Mouse (Mus musculus) CD8-positive naive resting alpha-beta T cell, adult 2 months (primary cell): Measurements from ENCODE around the gene Malrd1.
"Not testable (repeated sequence)": the region's sequence is repeated elsewhere in the genome, so short reads cannot be mapped to it uniquely, and the experiment has no call there.

ENCODE experiments used
- DNase-seq, 2 experiments: peaks; one replicate each; pipeline ENCODE4 v3.0.0; 2022; ENCODE audit warnings: low read depth in 2 of 2, low spot score in 2 of 2

Gene Malrd1

DNA sequence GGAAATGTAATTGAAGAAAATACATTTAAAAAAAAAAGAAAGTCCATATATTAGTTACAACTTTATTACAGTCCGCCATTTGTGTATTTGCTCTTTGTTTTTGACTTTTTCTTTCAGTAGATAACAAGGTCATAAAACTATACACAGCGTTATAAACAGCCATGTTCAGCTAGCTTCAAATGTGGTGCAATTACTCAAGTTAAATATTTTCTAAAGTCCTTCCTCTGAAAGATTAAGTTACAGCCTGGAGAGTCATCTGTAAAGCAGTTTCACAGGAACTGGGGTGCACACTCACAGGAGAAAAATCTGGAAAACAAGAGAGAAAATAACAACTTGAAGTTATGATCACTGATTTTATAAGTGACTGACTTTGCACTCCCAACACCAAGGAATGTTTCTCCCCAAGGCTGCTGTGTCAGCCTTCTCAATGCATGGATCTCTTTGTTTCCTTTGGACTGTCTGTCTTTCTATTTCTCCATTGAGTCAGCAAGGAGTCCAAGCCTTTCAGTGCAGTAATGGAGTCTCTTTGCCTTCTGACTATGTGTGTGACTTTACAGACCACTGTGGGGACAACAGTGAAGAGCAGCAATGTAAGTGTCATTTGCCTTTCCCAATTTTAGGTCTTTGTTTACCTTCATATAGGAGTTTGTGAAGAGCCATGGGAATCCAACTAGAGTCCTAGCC, at the start of gene Malrd1:
Malrd1 (plus strand) TSS at position 239 of the 684 bp plus-strand sequence.
- no peak for DNase-seq

DNA sequence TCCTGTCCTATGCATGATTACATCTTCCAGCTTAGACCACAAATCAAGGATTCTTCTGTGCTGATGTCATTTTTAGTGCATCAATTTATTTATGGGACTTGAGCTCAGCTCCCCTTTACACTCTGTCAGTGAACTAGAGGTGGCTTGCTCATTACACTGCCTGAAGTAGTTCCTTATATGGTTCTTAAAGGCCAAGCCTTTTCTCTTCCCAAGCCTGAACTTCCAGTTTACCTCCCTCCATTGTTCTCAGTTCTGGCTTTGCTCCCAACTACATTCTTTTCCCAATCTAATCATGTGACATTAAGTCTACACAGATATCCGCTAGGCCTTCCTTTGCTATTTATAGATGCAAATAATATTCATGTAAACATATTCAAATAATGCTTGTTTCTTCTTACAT, 12.4 kb downstream of the Malrd1 start:
- no peak for DNase-seq

DNA sequence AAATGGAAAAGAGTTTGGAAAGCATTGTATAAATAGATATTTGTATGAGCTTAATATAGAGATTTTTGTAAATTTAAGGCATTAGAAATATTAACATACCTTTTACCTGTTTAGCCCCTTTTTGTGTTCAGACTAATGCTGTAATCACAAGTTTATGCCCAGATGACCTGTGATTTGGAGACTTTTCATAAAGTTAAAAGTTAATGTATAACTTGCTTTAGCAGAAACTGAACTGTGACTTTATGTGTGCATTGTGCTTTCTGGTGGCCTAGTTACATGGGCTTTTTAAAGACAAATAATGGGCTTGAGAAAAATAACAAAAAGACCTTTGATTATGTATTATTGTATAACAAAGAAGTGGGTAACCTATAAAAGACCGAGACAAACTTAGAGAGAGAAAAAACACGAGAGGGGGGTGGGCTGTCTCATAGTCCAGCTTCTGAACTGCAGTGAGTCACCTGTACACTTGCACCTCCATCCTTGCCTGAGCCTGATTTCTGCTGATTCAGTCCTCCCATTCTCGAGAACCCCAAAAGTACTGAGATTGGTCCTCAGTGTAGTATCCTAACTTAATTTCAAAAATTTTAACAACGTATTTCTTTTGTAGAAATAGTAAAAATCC, 87.2 kb downstream of the Malrd1 start:
- DNase-seq: no peak

DNA sequence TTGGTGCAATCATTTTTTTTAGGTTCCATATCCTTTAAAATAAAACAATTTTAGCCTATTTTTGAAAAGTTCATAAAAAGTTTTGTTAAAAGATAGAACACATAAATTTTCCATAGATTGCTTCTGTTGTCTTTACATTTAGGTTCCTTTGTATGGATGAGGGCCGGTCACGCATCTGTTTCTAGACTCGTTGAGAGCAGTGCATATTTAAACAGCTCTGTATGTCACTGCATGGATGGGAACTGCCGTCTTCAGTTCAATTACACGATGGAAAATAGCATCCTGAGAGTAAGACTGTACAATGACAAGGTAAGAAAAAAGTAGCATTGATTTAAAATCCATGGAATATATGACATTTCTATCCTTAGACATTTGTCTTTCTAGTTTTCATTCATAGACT, 87.7 kb downstream of the Malrd1 start:
- DNase-seq: no peak

DNA sequence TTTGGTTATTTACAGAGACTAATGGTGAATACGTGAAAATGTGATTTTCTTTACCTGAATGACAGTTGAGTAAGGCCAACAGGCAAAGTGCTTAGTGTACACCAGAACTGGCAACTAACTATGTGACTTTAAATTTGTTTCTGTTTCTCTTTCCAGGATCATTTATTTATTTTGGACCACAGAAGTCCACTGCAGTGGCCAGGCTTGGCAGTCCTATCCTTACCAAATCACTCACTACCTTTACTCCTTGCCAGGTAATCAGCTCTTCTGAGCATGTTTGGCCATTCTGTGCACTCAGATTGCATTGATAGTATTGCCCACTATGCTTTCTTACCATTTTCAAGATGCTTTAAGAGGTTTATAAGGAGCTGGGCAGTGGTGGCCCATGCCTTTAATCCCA, 109.5 kb downstream of the Malrd1 start:
- DNase-seq: no peak

DNA sequence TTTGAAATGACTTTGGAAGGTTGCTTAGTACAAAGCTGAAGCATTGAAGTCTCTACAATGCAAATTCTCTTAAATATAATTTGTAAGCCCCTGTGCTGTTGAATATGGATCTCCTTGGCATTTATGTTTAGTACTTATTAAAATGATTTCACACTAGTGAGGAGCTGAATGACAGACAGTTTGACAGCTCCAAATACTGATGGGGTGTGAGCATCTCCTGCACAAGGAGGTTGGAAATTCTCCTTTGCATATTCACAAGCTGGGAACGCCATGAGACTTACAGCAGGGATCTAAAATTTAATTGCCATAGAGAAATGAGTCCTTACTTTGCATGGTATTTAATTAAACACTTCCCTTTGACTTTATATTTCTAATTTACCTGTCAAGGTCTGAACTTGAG, 117.6 kb downstream of the Malrd1 start:
- DNase-seq: no peak

DNA sequence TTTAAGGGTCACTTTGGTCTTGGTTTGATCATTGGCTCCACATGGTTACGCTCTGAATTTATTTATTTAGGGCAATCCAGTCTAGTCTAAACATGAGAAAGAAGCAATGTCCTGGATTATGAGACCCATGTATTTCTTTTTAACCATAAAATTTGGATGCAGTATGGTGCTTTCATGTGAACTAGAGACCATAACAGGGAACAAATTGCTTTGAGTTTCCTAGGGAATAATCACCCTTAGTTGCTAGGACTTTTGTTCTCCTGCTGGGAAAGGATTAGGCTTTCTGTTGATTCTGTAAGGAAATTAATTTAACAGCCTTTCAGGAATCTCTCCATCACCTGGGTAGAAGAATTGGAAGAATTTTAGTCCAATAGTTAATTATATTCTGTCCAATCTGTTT, 130.1 kb downstream of the Malrd1 start:
- no peak for DNase-seq

DNA sequence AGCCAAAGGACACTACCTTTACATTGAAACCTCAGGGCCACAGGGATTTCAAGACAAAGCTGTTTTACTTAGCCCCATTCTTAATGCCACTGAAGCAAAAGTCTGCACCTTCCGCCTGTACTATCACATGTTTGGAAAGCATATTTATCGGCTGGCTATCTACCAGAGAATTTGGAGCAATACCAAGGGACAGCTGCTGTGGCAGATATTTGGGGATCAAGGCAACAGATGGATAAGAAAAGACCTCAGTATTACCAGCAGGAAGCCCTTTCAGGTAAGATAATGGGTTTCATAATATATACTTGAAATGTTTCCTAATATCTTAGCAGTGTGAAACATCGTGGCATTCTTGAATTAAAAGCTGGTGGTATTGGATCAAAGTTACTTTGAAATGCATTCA, 176.7 kb downstream of the Malrd1 start:
- DNase-seq: no peak

DNA sequence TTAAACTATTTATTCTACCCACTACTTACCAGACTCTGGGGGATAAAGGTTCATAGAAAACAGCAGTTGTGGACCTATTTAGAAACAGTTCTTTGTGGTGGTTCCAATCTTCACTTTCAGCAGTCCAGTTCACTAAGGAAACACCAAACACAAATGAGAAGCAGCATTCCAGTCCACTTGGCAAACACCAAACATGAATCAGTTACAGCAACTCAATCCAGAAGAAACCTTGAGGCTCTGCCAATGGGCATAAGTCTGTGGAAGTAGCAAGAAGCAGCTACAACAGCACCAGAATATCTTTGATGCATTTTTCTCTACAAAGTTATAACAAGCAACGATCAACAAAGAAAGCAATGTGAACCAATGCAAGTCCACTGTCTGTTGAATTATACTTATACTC, 214.7 kb downstream of the Malrd1 start:
- DNase-seq: no peak

DNA sequence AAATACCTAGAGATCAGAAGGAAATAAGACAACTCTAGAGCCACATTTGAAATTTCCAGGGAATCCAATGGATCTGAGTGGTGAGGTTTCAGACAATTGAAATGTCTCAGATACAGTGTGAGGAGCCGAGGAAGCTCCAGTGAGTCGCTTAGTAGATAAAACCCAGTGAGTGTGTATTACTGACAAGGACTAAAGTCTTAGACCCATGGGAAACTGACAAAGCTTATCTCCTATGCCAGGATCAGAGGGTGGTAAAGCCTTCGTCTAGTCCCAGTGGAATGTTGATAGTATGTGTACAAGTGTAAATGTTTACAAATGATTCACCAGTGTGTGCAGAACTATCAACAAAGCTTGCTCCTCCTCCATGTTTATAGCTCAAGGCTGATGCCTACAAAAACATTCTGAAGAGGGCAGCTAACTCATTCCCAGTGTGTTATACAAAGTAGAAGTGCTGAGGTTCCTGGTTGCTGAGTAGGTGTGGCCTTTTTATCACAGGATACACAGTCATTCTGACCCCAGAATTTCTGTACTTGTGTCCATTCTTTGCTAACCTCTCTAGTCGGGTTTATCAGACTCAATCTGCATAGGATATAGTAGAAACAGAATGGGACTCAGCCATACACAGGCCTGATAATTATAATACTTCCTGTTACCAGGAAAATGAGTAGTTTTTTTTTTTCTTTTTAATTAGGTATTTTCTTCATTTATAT, 218.9 kb downstream of the Malrd1 start:
- DNase-seq: no peak

DNA sequence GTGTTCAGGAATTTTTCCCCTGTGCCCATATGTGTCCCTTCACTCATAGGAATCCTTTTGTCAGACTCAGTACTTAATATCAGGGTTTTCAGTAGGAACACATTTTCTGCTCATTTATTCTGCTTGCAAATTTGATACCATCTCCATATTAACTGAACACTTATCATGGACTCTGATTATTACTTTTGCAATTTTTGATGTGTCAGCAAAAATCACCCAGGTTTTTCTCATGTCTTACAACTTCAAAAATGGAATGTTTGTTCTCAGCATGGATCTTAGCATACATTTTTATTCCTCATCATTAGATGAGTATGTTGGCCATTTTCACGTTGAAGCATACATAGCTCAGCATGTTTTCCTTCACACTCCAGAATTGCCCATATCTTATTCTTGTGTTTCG, 258.5 kb downstream of the Malrd1 start:
- no peak for DNase-seq

DNA sequence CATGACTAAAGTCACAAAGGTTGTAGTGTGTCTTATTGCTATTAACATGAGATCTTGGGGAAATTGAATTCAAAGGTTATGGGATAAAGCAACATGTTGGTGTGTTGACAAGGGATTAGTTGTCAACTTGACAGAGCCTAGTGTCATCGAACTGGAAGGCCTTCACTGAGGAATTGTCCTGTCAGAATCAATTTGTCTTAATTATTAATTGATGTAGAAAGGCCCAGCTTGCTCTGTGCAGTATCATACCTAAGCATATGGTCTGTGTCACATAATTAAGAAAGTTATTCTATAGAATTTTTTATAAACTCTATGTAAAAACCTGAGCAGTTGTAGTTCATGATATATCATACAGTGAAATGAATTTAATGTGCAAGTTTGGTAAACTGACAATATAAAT, 289.4 kb downstream of the Malrd1 start:
- DNase-seq: no peak

DNA sequence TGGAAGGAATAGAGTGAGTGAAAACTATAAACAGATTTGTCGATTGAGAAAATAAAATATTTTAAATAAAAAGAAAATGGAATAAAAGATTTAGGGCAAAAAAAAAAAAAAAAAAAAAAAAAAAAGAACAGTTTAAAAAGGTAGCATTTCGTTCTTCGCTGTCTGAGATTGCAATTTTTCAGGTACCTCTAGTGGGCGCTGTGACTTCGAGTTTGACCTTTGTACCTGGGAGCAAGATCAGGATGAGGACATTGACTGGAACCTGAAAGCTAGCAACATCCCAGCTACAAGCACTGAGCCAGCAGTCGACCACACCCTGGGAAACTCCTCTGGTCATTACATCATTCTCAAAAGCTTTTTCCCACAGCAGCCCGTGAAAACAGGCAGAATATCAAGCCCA, 343.1 kb downstream of the Malrd1 start:
- no peak for DNase-seq

DNA sequence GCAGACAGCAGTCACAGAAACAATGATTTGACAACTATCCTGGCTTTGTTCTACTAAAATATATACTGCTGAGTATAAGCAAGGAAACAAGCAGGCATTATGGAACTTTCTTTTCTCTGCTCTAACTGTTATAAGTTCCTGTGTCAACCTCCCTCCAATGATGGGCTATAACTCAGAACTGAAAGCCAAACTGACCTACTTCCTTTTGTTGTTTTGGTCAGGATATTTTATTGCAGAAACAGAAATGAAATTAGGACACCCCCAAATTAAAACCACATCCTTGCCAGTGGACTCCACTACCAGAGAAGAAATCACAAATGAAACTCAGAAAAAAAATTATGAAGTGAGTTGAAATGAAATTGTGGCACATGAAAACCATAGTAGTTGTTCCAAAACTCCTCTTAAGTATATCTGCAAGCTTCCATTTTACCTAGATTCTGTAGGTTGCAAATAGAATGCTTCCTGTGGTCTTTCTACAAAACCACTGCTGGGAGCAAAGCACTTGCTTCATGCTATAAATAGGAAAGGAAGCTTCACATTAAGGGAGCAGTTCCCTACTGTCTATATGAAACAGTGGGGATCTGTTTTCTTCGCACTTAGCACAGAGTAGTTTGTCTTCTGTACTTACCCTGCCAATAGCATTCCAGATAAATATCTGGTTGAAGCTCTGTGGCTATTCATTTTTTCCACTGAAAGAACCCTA, 367.3 kb downstream of the Malrd1 start:
- DNase-seq: no peak

DNA sequence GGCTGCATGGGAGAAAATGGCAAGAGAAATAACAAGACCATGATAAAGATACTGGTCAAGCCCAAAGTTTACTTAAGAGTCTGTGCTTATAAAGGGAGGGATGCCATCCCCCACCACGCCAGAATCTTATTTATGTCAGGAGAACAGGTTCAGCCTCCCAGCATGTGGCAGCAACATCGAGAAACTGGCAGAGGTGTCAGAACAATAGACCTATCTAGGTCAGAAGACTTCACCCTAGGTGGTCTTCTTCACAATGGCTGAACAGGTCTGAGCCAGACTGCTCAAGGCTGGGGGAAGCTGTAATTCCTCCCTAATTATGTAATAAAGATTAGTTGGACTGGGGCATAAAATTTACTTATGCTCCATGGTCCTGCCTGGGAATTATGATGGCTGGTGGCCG, 399.2 kb downstream of the Malrd1 start:
- DNase-seq: no peak

DNA sequence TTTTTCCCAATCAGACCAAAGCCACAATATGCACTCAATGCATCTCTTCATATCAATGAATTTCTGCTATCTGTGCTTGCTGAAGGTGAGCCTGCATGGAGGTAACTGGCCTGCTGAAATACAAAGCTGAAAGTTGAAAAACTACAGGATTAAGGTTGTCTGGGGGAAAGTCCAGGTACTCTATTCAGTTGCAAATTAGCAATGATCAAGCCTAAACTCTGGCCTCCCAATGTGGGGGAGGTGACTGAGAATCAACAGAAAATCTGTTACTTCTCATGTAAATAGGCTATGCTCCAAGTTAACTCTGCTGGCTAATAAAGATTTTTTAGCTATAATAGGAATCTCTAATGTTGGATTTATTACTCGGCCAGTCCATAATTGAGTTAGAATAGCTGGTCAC, 399.8 kb downstream of the Malrd1 start:
- DNase-seq: no peak

DNA sequence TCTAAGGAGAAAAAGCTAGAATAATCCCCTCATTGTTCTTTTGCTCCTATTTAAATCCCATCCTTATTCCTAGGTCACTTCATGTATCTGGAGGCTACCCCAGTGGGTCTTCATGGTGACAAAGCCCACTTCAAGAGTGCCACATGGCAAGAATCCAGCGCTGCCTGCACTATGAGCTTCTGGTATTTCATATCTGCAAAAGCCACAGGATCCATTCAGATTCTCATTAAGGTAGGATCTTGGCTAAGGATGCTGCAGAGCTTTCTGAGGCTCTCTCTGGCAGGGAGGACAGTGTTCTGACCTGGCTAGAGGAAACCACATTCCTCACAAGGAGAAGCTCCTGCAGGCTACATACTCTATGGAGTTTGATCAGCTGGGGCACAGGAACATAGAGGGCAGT, 405.2 kb downstream of the Malrd1 start:
- DNase-seq: no peak

DNA sequence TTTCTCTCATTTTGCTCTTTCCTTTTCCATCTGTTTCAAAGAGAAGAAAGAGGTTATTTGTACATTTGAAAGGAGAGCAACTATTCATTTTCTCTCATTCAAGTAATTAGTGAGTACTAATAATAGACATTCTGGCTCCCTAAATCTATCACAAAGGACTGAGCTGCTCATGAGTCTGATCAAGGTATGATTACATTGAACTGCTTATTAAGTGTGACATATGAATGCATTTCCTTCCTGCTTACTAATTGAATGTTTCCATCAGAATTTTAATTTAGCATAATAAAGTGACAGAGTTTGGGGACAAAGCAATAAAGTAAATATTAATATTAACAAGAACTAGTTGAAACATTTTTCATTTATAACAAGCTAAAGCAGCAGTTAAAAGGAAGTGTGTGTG, 405.6 kb downstream of the Malrd1 start:
- no peak for DNase-seq

DNA sequence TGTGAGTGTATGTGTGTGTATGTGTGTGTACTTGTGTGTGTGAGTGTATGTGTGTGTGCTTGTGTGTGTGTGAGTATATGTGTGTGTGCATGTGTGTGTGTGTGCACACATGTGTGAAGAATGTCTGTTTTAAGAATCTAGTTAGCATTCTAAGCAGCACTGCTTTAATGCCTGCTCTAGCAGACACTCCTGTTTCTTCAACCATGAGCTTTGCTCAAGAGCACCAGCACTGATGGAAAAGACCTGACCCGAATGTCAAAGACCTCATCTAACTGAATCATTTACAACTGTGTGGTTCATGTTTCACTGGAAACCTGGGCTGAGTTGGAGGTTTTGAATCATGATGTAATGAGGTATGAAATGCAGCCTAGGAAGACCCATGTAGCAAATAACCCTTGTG, 406.1 kb downstream of the Malrd1 start:
- DNase-seq: no peak

DNA sequence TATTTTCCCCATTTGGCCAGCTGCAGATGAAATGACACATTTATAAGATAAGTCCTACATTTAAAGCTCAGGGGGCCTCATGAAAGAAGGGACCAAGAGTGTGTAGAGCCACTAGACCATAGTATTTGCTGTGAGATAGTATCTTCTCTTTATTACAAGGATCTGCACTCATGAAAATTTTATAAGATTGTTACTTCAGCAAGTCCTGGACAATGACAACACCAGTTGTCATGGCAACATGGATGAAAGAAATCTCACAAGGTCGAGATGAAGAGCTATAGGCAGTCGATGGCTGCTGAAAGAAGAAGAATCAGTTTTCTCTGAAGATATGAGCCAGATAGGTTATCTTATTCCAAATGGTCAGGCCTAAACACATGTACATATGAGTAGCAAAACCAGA, 476.6 kb downstream of the Malrd1 start:
- DNase-seq: no peak

DNA sequence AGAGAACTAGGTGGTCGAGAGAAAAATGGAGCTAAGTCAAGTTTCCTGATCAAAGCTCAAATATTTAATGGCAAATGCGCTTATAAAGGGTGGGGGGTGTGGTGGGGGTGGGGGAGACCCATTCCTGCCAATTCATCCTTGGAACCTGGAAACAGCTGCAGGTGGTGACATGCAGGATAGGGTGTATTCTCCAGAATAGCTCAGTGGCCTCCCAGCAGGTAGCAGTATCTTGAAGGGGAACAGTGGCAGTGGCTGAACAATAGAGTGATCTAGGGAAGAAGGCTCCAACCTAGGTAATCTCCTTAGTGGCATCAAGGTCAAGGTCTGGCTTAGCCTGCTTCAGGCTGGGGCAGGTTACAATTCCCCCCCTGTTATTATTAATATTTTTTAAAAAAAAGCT, 490.8 kb downstream of the Malrd1 start:
- DNase-seq: not testable (repeated sequence)

DNA sequence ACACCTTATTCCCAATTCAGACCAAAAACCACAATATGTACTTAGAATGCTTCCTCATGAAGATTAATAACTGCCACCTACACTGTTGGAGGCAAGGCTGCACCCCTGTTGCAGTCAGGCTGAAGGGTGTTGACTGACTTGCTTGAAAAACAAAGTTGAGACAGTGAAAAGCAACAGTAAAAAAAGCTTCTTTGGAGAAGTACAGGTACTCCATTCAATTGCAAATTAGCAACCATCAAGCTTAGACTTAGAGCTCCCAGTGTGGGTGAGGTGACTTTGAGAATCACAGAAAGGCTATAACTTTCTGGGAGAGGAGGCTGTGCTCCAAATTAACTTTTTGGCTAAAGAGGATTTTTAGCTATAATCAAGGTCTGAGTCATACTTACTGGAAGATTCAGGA, 491.4 kb downstream of the Malrd1 start:
- DNase-seq: not testable (repeated sequence)
